Mouse (Mus musculus): ENCODE measurements around the gene Dpm3. TPM values are rescaled to one million over a fixed set of nuclear protein-coding genes. Genes with fewer than 3 reads are reported as not detected.

Gene Dpm3
- polyA plus RNA-seq, 2 experiments, result 64.3 to 89.7 TPM

- DNase-seq (ENCODE audit: low read depth in 3 of 3, low spot score in 3 of 3), result no peak
- Histone ChIP-seq H3K4me2 (ENCODE audit: low read depth) (no peak overlapping the region), H3K27me3 (ENCODE audit: control insufficient read depth, insufficient read depth, low read length) (peaks cover 9% of the 10 kb centered on the region), H3K4me3 (ENCODE audit: insufficient read depth in 1 of 2, low read depth in 2 of 2, low read length in 2 of 2) (no peak overlapping the region), H3K27ac (no peak overlapping the region), H3K4me1 (replicated peaks; ENCODE audit: control insufficient read depth in 2 of 2, insufficient read depth in 2 of 2, low read length in 1 of 2) (peaks cover 0 to 13% of the 10 kb centered on the region in 2 experiments; a peak in 2 of 4 replicates), H3K9me3 (ENCODE audit: control insufficient read depth, low read length) (no peaks in the 10 kb centered on the region), H3K36me3 (replicated peaks; ENCODE audit: control insufficient read depth, insufficient read depth, low read depth) (no peaks in the 10 kb centered on the region), H3K9ac (replicated peaks) (no peak overlapping the region)
- WGBS (ENCODE audit: insufficient replicate concordance), result 46% methylated on average over 8 of the region's 8 CpGs
- no peak for ATAC-seq (ENCODE audit: insufficient read depth)
- TF ChIP-seq EP300 (IDR thresholded peaks at IDR 0.05; ENCODE audit: low read depth) (no peak), CTCF (IDR thresholded peaks at IDR 0.05; ENCODE audit: low read depth) (no peak)
Observed at GRCm38 (mm10) chr3:89295685-89296230, 36.6 kb downstream of the Dpm3 start.

GRCm38 (mm10) chr3:89296761-89297396 lies 37.7 kb downstream of the Dpm3 start:
- DNase-seq (ENCODE audit: low read depth in 3 of 3, low spot score in 3 of 3), result no peak
- 62% methylated on average over 11 of the region's 11 CpGs for WGBS (ENCODE audit: insufficient replicate concordance)
- H3K27ac ChIP-seq, result no peak overlapping the region
- H3K36me3 ChIP-seq (replicated peaks; ENCODE audit: control insufficient read depth, insufficient read depth, low read depth), result no peaks in the 10 kb centered on the region
- H3K9ac ChIP-seq (replicated peaks), result no peak overlapping the region
- no peak for ATAC-seq (ENCODE audit: insufficient read depth)
- H3K4me3 ChIP-seq (ENCODE audit: insufficient read depth in 1 of 2, low read depth in 2 of 2, low read length in 2 of 2), result no peak overlapping the region
- no peak overlapping the region for H3K4me2 ChIP-seq (ENCODE audit: low read depth)
- no peaks in the 10 kb centered on the region for H3K9me3 ChIP-seq (ENCODE audit: control insufficient read depth, low read length)
- peaks cover 0 to 13% of the 10 kb centered on the region in 2 experiments; a peak in 2 of 4 replicates for H3K4me1 ChIP-seq (replicated peaks; ENCODE audit: control insufficient read depth in 2 of 2, insufficient read depth in 2 of 2, low read length in 1 of 2)
- peaks cover 9% of the 10 kb centered on the region for H3K27me3 ChIP-seq (ENCODE audit: control insufficient read depth, insufficient read depth, low read length)
- no peak for TF ChIP-seq EP300 (IDR thresholded peaks at IDR 0.05; ENCODE audit: low read depth)
- TF ChIP-seq CTCF (IDR thresholded peaks at IDR 0.05; ENCODE audit: low read depth), result no peak

GRCm38 (mm10) chr3:89298908-89299307 lies 39.8 kb downstream of the Dpm3 start:
- 56% methylated on average over 6 of the region's 6 CpGs for WGBS (ENCODE audit: insufficient replicate concordance)
- Histone ChIP-seq H3K36me3 (replicated peaks; ENCODE audit: control insufficient read depth, insufficient read depth, low read depth) (no peaks in the 10 kb centered on the region), H3K4me3 (ENCODE audit: insufficient read depth in 1 of 2, low read depth in 2 of 2, low read length in 2 of 2) (no peak overlapping the region), H3K27me3 (ENCODE audit: control insufficient read depth, insufficient read depth, low read length) (peaks cover 9% of the 10 kb centered on the region), H3K9me3 (ENCODE audit: control insufficient read depth, low read length) (no peaks in the 10 kb centered on the region), H3K4me2 (ENCODE audit: low read depth) (no peak overlapping the region), H3K4me1 (replicated peaks; ENCODE audit: control insufficient read depth in 2 of 2, insufficient read depth in 2 of 2, low read length in 1 of 2) (peaks cover 0 to 10% of the 10 kb centered on the region in 2 experiments; a peak in 2 of 4 replicates), H3K27ac (no peak overlapping the region), H3K9ac (replicated peaks) (no peak overlapping the region)
- DNase-seq (ENCODE audit: low read depth in 3 of 3, low spot score in 3 of 3), result no peak
- TF ChIP-seq EP300 (IDR thresholded peaks at IDR 0.05; ENCODE audit: low read depth), result no peak
- no peak for TF ChIP-seq CTCF (IDR thresholded peaks at IDR 0.05; ENCODE audit: low read depth)
- ATAC-seq (ENCODE audit: insufficient read depth), result no peak

DNA sequence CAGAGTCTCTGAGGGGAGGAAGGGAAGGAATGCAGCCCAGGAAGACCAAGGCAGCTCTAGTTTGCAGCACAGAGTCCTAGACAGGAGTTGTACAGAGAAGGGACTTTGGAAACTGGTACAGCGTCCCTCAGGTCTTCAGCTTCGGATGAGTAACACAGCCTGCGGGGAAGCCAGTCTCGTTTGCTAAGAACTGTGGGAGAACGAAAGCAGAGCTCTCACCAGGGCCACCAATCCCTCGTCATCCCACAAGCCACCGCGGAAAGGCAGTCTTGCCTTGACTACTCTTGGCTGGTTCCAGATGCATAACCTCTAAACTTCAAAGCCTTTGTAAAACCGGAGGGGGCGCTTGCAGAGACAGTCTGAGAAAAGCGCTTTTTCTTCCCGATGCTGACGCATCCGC lies 40.3 kb downstream of the Dpm3 start:
- no peaks in the 10 kb centered on the region for H3K9me3 ChIP-seq (ENCODE audit: control insufficient read depth, low read length)
- TF ChIP-seq CTCF (IDR thresholded peaks at IDR 0.05; ENCODE audit: low read depth) (no peak), EP300 (IDR thresholded peaks at IDR 0.05; ENCODE audit: low read depth) (no peak)
- no peak overlapping the region for H3K9ac ChIP-seq (replicated peaks)
- DNase-seq (ENCODE audit: low read depth in 3 of 3, low spot score in 3 of 3) (no peak), ATAC-seq (ENCODE audit: insufficient read depth) (no peak)
- no peak overlapping the region for H3K4me3 ChIP-seq (ENCODE audit: insufficient read depth in 1 of 2, low read depth in 2 of 2, low read length in 2 of 2)
- peaks cover 0 to 6% of the 10 kb centered on the region in 2 experiments; a peak in 2 of 4 replicates for H3K4me1 ChIP-seq (replicated peaks; ENCODE audit: control insufficient read depth in 2 of 2, insufficient read depth in 2 of 2, low read length in 1 of 2)
- H3K27me3 ChIP-seq (ENCODE audit: control insufficient read depth, insufficient read depth, low read length), result peaks cover 9% of the 10 kb centered on the region
- 4% methylated on average over 14 of the region's 14 CpGs for WGBS (ENCODE audit: insufficient replicate concordance)
- no peak overlapping the region for H3K27ac ChIP-seq
- no peaks in the 10 kb centered on the region for H3K36me3 ChIP-seq (replicated peaks; ENCODE audit: control insufficient read depth, insufficient read depth, low read depth)
- H3K4me2 ChIP-seq (ENCODE audit: low read depth), result peak overlapping the region; percentile 28; the same call in 1 of the 2 replicates

GRCm38 (mm10) chr3:89300071-89300470 lies 40.9 kb downstream of the Dpm3 start:
- TF ChIP-seq EP300 (IDR thresholded peaks at IDR 0.05; ENCODE audit: low read depth) (no peak), CTCF (IDR thresholded peaks at IDR 0.05; ENCODE audit: low read depth) (no peak)
- Histone ChIP-seq H3K9ac (replicated peaks) (no peak overlapping the region), H3K4me2 (ENCODE audit: low read depth) (peak overlapping the region; percentile 28; the same call in 1 of the 2 replicates), H3K4me3 (ENCODE audit: insufficient read depth in 1 of 2, low read depth in 2 of 2, low read length in 2 of 2) (no peak overlapping the region), H3K36me3 (replicated peaks; ENCODE audit: control insufficient read depth, insufficient read depth, low read depth) (no peaks in the 10 kb centered on the region), H3K27ac (no peak overlapping the region), H3K4me1 (replicated peaks; ENCODE audit: control insufficient read depth in 2 of 2, insufficient read depth in 2 of 2, low read length in 1 of 2) (peaks cover 0 to 5% of the 10 kb centered on the region in 2 experiments; a peak in 2 of 4 replicates), H3K27me3 (ENCODE audit: control insufficient read depth, insufficient read depth, low read length) (peaks cover 9% of the 10 kb centered on the region), H3K9me3 (ENCODE audit: control insufficient read depth, low read length) (no peaks in the 10 kb centered on the region)
- WGBS (ENCODE audit: insufficient replicate concordance), result 32% methylated on average over 1 of the region's 1 CpGs
- DNase-seq (ENCODE audit: low read depth in 3 of 3, low spot score in 3 of 3) (no peak), ATAC-seq (ENCODE audit: insufficient read depth) (no peak)

Data from liver, embryonic 14.5 days (tissue).